Mouse (Mus musculus) bone marrow macrophage, adult 2 months (primary cell): Measurements from ENCODE around the gene Nmb.

Experiments
- CTCF ChIP-seq: IDR thresholded peaks from 2 replicates; pipeline ENCODE4 v1.5.1; 2012; ENCODE audit warnings: low read depth, mild to moderate bottlenecking, low read length, moderate library complexity
- POLR2A ChIP-seq: IDR thresholded peaks from 2 replicates; pipeline ENCODE4 v1.6.1; 2012; ENCODE audit warnings: mild to moderate bottlenecking, low read depth, low read length, borderline replicate concordance

DNA sequence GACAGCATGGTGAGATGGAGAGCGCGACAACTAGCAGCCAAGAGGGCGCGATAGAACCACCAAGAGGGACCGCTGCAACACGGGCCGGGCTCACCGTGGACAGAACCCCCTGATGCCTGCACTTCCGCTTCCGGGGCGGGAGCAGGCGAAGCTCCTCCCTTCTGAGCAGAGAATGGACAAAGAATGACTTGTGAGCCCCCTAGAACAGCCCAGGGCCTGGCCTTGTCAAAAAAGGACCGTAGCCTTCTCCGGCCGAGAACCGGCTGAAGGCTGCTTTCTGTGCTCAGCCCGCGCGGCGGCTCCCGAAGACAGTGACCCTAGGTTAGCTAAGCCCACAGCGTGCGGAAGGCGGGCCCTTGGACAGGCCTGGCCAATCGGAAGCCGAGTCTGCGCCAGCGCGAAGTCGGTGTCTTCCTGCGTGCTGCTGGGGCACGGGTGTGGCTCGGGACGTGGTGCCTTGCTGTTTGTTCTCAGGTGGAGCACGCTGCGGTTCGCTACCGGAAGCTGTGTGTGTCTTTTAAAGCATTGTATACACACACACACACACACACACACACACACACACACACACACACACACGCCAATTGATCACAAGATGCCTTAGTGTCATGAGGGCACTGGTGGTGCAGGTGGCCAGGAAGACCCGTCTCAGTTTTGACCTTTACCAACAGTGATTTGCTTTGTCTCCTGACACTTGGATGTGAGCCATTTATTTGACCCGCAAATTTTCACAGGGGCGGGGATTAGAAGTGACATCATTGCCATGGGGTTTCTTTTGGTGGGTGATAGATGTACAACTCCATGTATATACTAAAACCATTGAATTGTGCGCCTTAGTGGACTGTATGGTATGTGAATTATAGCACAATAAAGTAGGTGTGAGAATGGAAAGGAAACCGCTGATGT lies 42.8 kb upstream of the Nmb start, which contains the start of gene Sec11a:
- TF ChIP-seq CTCF (no peak), POLR2A (no peak; the same call in 1 of the 2 replicates)
